Mouse (Mus musculus) embryonic facial prominence, embryonic 12.5 days (tissue): ENCODE measurements around the gene Zfp691. TPM values are rescaled to one million over a fixed set of nuclear protein-coding genes. Genes with fewer than 3 reads are reported as not detected.

Experiments used
- ATAC-seq: fragments of 200-750 bp; cut with Nextera tagmentation; 2 replicates; pipeline ENCODE4 v1.8.0; 2017; ENCODE audit not compliant: insufficient number of reproducible peaks, insufficient read depth, low FRiP score, low TSS enrichment
- H3K27ac ChIP-seq: fragments of 300-500 bp; sonication (generic); 2 replicates; pipeline ENCODE4 v1.5.1; 2016; ENCODE audit warnings: mild to moderate bottlenecking
- H3K27me3 ChIP-seq: fragments of 300-500 bp; sonication (generic); 2 replicates; pipeline ENCODE4 v1.6.1; 2016; ENCODE audit warnings: mild to moderate bottlenecking, moderate library complexity
- H3K36me3 ChIP-seq: fragments of 300-500 bp; sonication (generic); 2 replicates; pipeline ENCODE4 v1.6.1; 2016; ENCODE audit warnings: mild to moderate bottlenecking
- H3K4me1 ChIP-seq: fragments of 300-500 bp; sonication (generic); 2 replicates; pipeline ENCODE4 v1.6.1; 2016
- H3K4me2 ChIP-seq: fragments of 300-500 bp; sonication (generic); replicated peaks from 2 replicates; pipeline ENCODE4 v1.6.1; 2016; ENCODE audit warnings: mild to moderate bottlenecking, moderate library complexity
- H3K4me3 ChIP-seq: fragments of 300-500 bp; sonication (generic); 2 replicates; pipeline ENCODE4 v1.5.1; 2016; ENCODE audit warnings: mild to moderate bottlenecking
- H3K9ac ChIP-seq: fragments of 300-500 bp; sonication (generic); 2 replicates; pipeline ENCODE4 v1.6.1; 2016; ENCODE audit warnings: mild to moderate bottlenecking, moderate library complexity
- H3K9me3 ChIP-seq: fragments of 300-500 bp; sonication (generic); 2 replicates; pipeline ENCODE4 v1.6.1; 2016; ENCODE audit warnings: mild to moderate bottlenecking, moderate library complexity
- WGBS: fragments of 180-500 bp; shearing (Covaris S2); methylation state at CpG from one replicate; pipeline ENCODE4 v1.1.7; 2016; 5-methylcytosine and 5-hydroxymethylcytosine counted together
- polyA plus RNA-seq: library from polyadenylated mRNA; unstranded; fragments of >200 nt; fragmentation: Nextera tagmentation; extraction: Ambion mirVana; gene quantifications from 2 replicates; pipeline ENCODE4 v1.2.1, GENCODE M21; 2016

Gene Zfp691
- polyA plus RNA-seq, 1 experiment from 2014 or later, result 7.7 TPM

DNA sequence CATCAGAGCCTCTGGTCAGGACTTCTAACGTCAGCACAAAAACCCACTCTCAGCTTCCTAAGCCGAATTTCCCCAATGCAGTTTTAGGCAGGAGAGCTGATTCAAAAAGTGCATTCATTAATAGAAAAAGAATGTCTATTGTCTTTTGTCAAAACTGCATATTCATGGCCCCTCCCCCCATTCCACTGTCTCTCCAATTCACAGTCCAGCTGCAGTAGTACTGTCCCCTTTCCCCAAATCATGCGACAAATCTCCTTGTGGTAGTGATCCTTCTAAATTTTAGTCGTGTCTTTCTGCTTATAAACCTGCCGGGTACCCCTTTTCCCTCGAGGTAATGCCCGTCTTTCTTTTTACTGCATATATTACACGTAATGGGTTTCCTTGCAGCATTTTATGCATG is 35.2 kb downstream of the Zfp691 start:
- WGBS, result 59% methylated on average over 8 of the region's 8 CpGs
- H3K9me3 ChIP-seq, result no peaks in the 10 kb centered on the region
- peaks cover 40% of the 10 kb centered on the region for H3K36me3 ChIP-seq
- no peaks in the 10 kb centered on the region for H3K4me1 ChIP-seq
- peak overlapping the region; percentile 35; the same call in 1 of the 2 replicates for H3K4me2 ChIP-seq
- no peak overlapping the region for H3K9ac ChIP-seq
- no peak overlapping the region for H3K4me3 ChIP-seq
- no peak for ATAC-seq
- no peak overlapping the region for H3K27ac ChIP-seq
- no peaks in the 10 kb centered on the region for H3K27me3 ChIP-seq

DNA sequence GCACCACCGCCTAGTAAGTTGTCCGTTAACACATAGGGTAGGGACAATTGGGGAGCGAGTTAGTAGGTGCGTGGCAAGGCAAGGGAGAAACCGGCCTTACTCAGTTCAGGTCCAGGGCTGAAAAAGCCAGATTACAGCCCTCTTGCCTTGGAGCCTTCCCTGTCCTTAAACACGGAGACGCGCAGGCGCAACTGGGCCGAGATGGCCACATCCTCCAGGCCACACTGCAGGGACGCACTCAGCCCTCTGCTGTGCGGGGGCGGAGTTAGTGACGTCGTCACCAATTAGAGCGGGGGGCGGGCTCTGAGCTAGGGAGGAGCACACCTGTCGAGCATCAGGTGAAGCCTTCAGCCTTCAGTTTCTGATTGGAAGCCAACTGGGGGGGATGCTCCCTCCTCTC is 35.8 kb downstream of the Zfp691 start:
- H3K9me3 ChIP-seq, result no peaks in the 10 kb centered on the region
- H3K27me3 ChIP-seq, result no peaks in the 10 kb centered on the region
- no peaks in the 10 kb centered on the region for H3K4me1 ChIP-seq
- H3K9ac ChIP-seq, result no peak overlapping the region; the same call in 1 of the 2 replicates
- no peak overlapping the region for H3K4me3 ChIP-seq
- WGBS, result 12% methylated on average over 18 of the region's 18 CpGs
- peak overlapping the region; percentile 35 for H3K4me2 ChIP-seq
- H3K36me3 ChIP-seq, result peaks cover 46% of the 10 kb centered on the region
- ATAC-seq, result peak; percentile 73
- H3K27ac ChIP-seq, result no peak overlapping the region

DNA sequence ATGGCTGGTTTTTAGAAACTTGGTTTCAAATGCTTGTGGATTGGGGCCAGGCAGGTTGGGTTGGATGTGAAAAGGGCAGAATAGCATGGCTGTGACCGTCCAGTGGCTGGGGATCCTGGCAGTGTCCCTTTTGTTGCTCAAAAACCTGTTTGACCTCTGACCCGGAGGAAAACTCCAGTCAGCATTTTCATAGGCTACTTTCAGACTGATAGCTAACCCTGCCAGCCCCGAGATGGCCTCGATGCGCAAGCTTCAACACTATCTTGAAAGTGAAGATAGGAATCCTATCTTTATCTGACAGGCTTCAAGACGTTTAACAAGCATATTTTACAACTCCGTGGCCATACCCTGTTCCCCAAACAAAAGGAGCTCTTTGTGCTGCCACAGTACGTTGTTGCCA is 36.7 kb downstream of the Zfp691 start:
- Histone ChIP-seq H3K4me2 (no peak overlapping the region), H3K9ac (no peak overlapping the region), H3K9me3 (no peaks in the 10 kb centered on the region), H3K4me3 (no peak overlapping the region), H3K4me1 (no peaks in the 10 kb centered on the region), H3K36me3 (peaks cover 54% of the 10 kb centered on the region), H3K27ac (no peak overlapping the region), H3K27me3 (no peaks in the 10 kb centered on the region)
- 71% methylated on average over 8 of the region's 8 CpGs for WGBS
- ATAC-seq, result no peak

DNA sequence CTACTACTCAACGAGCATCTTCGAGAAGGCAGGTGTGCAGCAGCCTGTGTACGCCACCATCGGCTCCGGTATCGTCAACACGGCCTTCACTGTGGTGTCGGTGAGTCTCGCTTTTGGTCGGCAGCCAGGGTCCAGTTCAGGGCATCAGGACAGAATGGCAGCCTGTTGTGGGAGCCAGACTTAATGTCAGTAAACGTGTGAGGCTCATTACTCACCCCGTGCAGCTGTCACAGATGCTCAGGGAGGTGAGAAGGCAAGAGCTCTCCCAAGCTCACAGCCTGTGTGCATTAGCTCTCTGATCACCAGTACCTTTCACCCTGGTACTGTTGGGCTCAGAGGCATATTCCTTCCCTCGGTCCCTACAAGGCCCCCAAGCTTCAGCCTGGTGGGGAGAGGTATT is 40.1 kb downstream of the Zfp691 start:
- Histone ChIP-seq H3K36me3 (peaks cover 80% of the 10 kb centered on the region), H3K9me3 (no peaks in the 10 kb centered on the region)
- 93% methylated on average over 13 of the region's 13 CpGs for WGBS

DNA sequence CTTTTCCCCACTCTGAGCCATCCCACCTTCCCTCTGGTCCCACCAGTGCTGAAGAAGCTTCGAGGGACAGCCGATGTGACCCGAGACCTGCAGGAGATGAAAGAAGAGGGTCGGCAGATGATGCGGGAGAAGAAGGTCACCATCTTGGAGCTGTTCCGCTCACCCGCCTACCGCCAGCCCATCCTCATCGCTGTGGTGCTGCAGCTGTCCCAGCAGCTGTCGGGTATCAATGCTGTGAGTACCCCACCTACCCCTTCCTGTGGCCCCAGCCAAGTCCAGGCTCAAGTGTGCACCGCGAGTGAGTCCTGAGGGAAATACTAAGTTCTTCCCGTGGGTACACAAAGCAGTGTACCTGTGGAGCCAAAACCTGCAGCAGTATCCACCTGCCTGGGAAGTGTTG is 40.7 kb downstream of the Zfp691 start:
- ATAC-seq, result no peak
- Histone ChIP-seq H3K4me2 (no peak overlapping the region), H3K27ac (no peak overlapping the region), H3K9me3 (no peaks in the 10 kb centered on the region), H3K36me3 (peaks cover 84% of the 10 kb centered on the region), H3K27me3 (no peaks in the 10 kb centered on the region), H3K4me3 (no peak overlapping the region), H3K4me1 (no peaks in the 10 kb centered on the region), H3K9ac (no peak overlapping the region)
- WGBS, result 95% methylated on average over 13 of the region's 13 CpGs

More for the DNA sequence above, 40.1 kb downstream of the Zfp691 start:
- Histone ChIP-seq H3K27me3 (no peaks in the 10 kb centered on the region), H3K4me1 (no peaks in the 10 kb centered on the region), H3K27ac (no peak overlapping the region), H3K9ac (no peak overlapping the region), H3K4me3 (no peak overlapping the region), H3K4me2 (no peak overlapping the region)
- ATAC-seq, result no peak

DNA sequence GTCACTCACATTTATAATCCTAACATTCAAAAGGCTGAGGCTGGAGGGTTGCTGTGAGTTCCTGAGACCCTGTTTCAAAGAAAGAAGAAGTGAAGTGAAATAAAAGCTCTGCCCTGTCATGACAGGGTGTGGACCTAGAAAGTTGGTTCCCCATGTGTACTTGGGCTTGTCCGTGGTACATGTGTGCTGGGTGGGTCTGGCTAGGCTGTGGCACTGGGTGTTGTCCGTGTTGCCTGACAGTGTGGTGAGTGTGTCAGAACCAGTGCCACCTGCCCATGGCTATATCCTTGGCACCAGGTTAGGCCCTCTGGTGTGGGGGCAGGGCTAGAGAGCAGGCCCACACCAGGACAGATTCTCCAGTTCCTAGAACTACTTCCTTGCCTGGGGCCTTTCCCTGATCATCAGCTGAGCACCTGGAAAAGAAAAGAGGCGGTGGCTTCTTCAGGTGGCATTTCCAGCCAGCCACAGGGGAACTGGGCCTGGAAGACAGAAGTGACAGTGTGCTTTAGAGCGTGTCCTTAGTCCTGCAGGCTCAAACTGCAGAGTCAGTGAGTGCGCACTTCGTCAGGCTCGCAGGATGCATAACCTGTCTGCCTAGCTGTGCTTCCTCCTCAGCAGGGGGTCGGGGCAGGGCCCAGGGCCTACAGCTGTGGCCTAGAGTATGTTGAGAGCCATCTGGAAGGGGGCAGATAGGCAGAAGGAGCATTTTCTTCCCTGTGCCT is 42.6 kb downstream of the Zfp691 start:
- H3K9ac ChIP-seq, result no peak overlapping the region
- H3K27me3 ChIP-seq, result no peaks in the 10 kb centered on the region
- no peak for ATAC-seq
- H3K4me2 ChIP-seq, result no peak overlapping the region
- H3K4me1 ChIP-seq, result no peaks in the 10 kb centered on the region
- WGBS, result 81% methylated on average over 8 of the region's 8 CpGs
- H3K9me3 ChIP-seq, result no peaks in the 10 kb centered on the region
- H3K36me3 ChIP-seq, result peaks cover 80% of the 10 kb centered on the region
- H3K27ac ChIP-seq, result no peak overlapping the region
- no peak overlapping the region for H3K4me3 ChIP-seq

DNA sequence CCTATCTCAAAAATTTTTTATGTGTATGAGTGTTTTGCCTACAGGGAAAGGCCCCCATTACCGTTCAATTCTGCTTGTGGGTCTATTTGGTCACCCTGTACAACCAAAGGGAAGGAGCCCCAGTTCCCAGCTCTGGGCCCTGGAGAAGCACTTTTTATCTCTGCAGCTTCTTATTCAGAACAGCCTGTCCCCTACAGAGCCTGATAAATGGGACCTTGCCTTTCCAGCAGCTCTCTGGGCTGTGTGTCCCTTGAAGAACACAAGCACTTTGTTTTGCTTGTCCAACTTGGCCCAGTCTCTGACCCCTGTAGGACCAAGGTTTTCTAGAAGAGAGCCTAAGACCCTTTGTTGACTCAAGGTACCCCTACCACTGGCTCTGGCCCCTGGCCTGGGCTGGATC is 44.9 kb downstream of the Zfp691 start:
- Histone ChIP-seq H3K4me3 (no peak overlapping the region), H3K27me3 (no peaks in the 10 kb centered on the region), H3K4me1 (no peaks in the 10 kb centered on the region), H3K9me3 (no peaks in the 10 kb centered on the region), H3K4me2 (no peak overlapping the region), H3K36me3 (peaks cover 69% of the 10 kb centered on the region), H3K9ac (no peak overlapping the region), H3K27ac (no peak overlapping the region)
- WGBS, result 91% methylated on average over 1 of the region's 1 CpGs
- ATAC-seq, result no peak

DNA sequence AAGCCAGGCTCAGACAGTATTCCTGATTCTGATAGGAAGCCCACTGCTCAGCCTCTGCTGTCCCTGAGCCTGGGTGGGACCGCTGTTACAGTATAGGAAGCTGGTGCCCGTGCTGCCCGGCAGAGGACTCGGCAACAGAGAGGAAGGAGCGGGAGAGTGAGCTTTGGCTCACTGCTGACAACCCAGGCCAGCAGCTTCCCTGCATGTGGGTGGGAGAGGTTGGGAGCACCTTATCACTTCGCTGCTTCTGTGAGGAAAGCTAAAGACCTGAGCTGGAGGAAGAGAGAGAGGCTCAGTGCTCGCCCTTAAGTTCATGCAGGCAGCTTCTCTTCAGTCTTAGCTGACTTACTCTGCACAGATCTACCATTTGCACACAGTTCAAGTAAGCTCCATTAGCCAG is 45.4 kb downstream of the Zfp691 start:
- WGBS, result 88% methylated on average over 7 of the region's 7 CpGs
- peaks cover 68% of the 10 kb centered on the region for H3K36me3 ChIP-seq
- no peak overlapping the region for H3K9ac ChIP-seq
- no peak overlapping the region for H3K27ac ChIP-seq
- no peaks in the 10 kb centered on the region for H3K9me3 ChIP-seq
- ATAC-seq, result no peak
- no peak overlapping the region for H3K4me3 ChIP-seq
- H3K27me3 ChIP-seq, result no peaks in the 10 kb centered on the region
- no peaks in the 10 kb centered on the region for H3K4me1 ChIP-seq
- no peak overlapping the region for H3K4me2 ChIP-seq

DNA sequence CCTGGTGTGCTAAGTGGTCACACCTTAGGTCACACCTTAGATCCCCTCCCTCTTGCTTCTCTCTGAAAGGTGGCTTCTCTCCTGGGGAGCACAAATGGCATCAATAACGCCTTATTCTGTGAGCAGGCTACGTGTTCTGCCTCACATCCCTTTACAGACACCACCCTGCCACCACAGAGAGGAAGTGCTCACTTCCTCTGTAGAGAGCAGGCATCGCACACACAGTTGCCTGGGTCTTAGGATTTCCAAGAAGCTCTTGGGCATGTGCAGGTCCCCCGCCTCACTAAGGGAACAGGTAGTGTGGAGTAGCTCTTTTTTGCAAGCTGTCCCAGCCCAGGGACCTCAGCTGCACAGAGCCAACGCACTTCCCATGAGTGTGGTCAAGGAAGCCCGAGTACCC is 46.8 kb downstream of the Zfp691 start:
- Histone ChIP-seq H3K4me1 (no peaks in the 10 kb centered on the region), H3K9me3 (no peaks in the 10 kb centered on the region), H3K4me3 (no peak overlapping the region), H3K27ac (no peak overlapping the region), H3K27me3 (no peaks in the 10 kb centered on the region), H3K4me2 (no peak overlapping the region), H3K9ac (no peak overlapping the region), H3K36me3 (peaks cover 68% of the 10 kb centered on the region)
- ATAC-seq, result no peak
- 74% methylated on average over 6 of the region's 6 CpGs for WGBS

DNA sequence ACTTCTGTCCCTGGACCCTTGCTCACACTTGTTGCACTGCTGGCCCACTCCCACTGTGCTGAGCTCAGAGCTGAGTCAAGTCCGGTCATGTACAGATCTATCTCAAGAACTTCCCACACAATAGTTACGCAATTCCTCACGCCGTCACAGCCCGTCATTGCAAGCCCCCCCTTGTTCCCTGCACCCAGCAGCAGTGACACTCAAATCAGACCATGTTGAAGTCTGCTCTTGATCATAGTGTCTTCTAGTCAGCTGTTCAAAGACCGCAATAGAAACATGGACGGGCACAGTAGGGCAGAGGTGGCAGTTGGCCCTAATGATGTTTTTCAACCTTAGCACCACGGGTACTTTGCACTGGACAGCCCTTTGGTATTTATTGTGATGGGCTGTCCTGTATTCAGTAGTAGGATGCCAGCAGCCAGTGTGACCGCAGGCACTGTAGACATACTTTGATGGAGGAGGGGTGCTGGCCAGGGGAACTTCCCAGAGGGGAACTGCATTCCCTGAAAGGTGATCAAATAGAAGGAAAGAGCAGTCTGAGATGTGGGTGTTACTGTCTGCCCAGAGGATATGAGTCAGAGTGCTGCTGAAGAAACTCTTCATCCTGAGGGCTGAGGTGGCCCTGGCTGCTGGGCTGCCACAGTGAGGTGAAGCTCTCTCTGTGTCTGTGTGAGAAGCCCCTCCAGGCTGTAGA is 48.3 kb downstream of the Zfp691 start:
- WGBS, result 83% methylated on average over 9 of the region's 9 CpGs
- Histone ChIP-seq H3K4me1 (no peaks in the 10 kb centered on the region), H3K9ac (no peak overlapping the region), H3K9me3 (no peaks in the 10 kb centered on the region), H3K27me3 (no peaks in the 10 kb centered on the region), H3K4me3 (no peak overlapping the region), H3K36me3 (peaks cover 71% of the 10 kb centered on the region), H3K27ac (0 out of 2 replicates have a peak overlapping the region, but pooled peaks have one; percentile 7), H3K4me2 (no peak overlapping the region)
- no peak for ATAC-seq

DNA sequence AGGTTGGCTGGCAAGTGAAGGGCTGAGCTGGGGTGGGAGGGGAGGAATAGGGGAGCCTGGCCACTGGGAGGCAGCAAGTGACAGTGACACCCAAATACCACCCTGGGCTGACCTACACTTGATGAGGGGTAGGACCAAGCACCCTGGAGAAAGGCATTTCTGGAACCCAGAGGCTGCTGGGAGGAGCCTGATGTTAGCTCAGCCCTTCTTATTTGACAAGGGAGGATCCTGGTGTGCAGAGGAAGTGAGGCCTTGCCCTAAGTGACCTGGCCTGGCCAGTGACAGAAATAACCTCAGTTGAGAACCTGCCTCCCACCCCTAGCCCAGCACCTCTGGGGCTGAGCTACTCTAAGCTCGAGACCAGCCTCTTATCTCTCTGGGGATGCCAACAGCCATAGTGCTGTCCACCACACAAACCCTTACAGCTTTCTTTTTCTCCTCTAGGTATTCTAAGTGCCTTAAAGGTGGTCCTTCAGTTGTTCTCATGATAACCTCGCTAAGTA is 49.2 kb downstream of the Zfp691 start:
- no peaks in the 10 kb centered on the region for H3K9me3 ChIP-seq
- no peak overlapping the region for H3K4me3 ChIP-seq
- 71% methylated on average over 2 of the region's 2 CpGs for WGBS
- H3K27ac ChIP-seq, result 0 out of 2 replicates have a peak overlapping the region, but pooled peaks have one; percentile 7
- H3K4me2 ChIP-seq, result no peak overlapping the region
- H3K36me3 ChIP-seq, result peaks cover 74% of the 10 kb centered on the region
- H3K27me3 ChIP-seq, result no peaks in the 10 kb centered on the region
- no peak for ATAC-seq
- no peak overlapping the region for H3K9ac ChIP-seq
- H3K4me1 ChIP-seq, result no peaks in the 10 kb centered on the region

DNA sequence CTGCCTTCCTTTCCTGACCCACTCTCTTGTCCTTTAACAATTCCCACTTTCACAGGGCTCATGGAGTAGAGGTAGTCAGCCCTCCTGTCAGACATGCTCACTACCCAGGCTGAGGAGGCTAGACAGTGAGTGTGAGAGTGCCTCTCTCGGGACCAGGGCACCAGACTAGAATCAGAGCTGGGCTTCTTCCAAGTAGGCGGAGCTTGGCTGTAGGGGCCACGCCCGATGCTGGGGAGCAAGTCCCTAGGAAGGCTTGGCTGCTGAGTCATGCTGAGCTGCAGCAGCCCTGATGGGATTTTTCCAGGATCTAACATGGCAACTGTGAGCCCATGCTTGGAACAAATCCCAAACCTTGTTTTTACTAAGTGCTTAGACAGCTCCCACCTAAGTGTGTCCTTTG is 52.7 kb downstream of the Zfp691 start:
- no peak overlapping the region for H3K4me2 ChIP-seq
- H3K9me3 ChIP-seq, result no peaks in the 10 kb centered on the region
- 59% methylated on average over 4 of the region's 4 CpGs for WGBS
- H3K27me3 ChIP-seq, result no peaks in the 10 kb centered on the region
- H3K36me3 ChIP-seq, result peaks cover 52% of the 10 kb centered on the region
- no peak overlapping the region for H3K27ac ChIP-seq
- no peak overlapping the region for H3K9ac ChIP-seq
- no peak overlapping the region for H3K4me3 ChIP-seq
- H3K4me1 ChIP-seq, result 0 out of 2 replicates have a peak, but pooled peaks cover 3% of the 10 kb centered on the region
- no peak for ATAC-seq
